Mouse (Mus musculus) myocyte (in vitro differentiated cells): Measurements from ENCODE around the gene Spatc1l. TPM values are rescaled to one million over a fixed set of nuclear protein-coding genes. Genes with fewer than 3 reads are reported as not detected.

Source experiments
- H3K27me3 ChIP-seq: one replicate; pipeline ENCODE4 v1.6.1; 2011; ENCODE audit not compliant: control insufficient read depth, insufficient read depth, insufficient read length
- H3K36me3 ChIP-seq: one replicate; pipeline ENCODE4 v1.6.1; 2011; ENCODE audit not compliant: control insufficient read depth, insufficient read depth
- H3K4me2 ChIP-seq: one replicate; pipeline ENCODE4 v1.6.1; 2011; ENCODE audit warnings: low read depth, control low read depth
- H3K4me3 ChIP-seq: one replicate; pipeline ENCODE4 v1.5.1; 2011; ENCODE audit warnings: mild to moderate bottlenecking, control low read depth, moderate library complexity
- H3K79me2 ChIP-seq: one replicate; pipeline ENCODE4 v1.6.1; 2011; ENCODE audit not compliant: control insufficient read depth, insufficient read depth
- H3ac ChIP-seq: one replicate; pipeline ENCODE4 v1.6.1; 2011; ENCODE audit not compliant: control insufficient read depth, insufficient read length
- CEBPB ChIP-seq: IDR thresholded peaks from 2 replicates; pipeline ENCODE4 v1.6.1; 2011; ENCODE audit warnings: mild to moderate bottlenecking, moderate library complexity; ENCODE audit not compliant: poor library complexity, insufficient read depth, severe bottlenecking
- E2F4 ChIP-seq: IDR thresholded peaks from one replicate; pipeline ENCODE4 v1.6.1; 2011; ENCODE audit warnings: mild to moderate bottlenecking, control low read depth, moderate library complexity; ENCODE audit not compliant: insufficient read depth
- MAX ChIP-seq: IDR thresholded peaks from one replicate; pipeline ENCODE4 v1.6.1; 2011; ENCODE audit warnings: low read depth, mild to moderate bottlenecking, control low read depth
- MYOD1 ChIP-seq, 3 experiments: IDR thresholded peaks; one replicate each; pipeline ENCODE4 v1.6.1; 2011; ENCODE audit warnings: control low read depth in 2 of 3, low read depth in 2 of 3, mild to moderate bottlenecking in 2 of 3, moderate library complexity in 1 of 3; ENCODE audit not compliant: insufficient read length in 2 of 3, control insufficient read depth in 1 of 3
- MYOG ChIP-seq, 3 experiments: IDR thresholded peaks; one replicate each; pipeline ENCODE4 v1.6.1; 2011; ENCODE audit warnings: control low read depth in 2 of 3, low read depth in 2 of 3, mild to moderate bottlenecking in 2 of 3; ENCODE audit not compliant: insufficient read length in 2 of 3, control insufficient read depth in 1 of 3, insufficient read depth in 1 of 3
- POLR2A ChIP-seq: IDR thresholded peaks from one replicate; pipeline ENCODE4 v1.6.1; 2011; ENCODE audit warnings: low read depth, mild to moderate bottlenecking, control low read depth, moderate library complexity; ENCODE audit not compliant: insufficient read length
- POLR2AphosphoS2 ChIP-seq: IDR thresholded peaks from one replicate; pipeline ENCODE4 v1.6.1; 2011; ENCODE audit warnings: low read depth, control low read depth; ENCODE audit not compliant: insufficient read length
- REST ChIP-seq: IDR thresholded peaks from one replicate; pipeline ENCODE4 v1.6.1; 2011; ENCODE audit warnings: mild to moderate bottlenecking, control low read depth, moderate library complexity; ENCODE audit not compliant: insufficient read depth, insufficient read length
- SRF ChIP-seq: IDR thresholded peaks from one replicate; pipeline ENCODE4 v1.6.1; 2011; ENCODE audit warnings: low read depth; ENCODE audit not compliant: control insufficient read depth, insufficient read length
- TCF12 ChIP-seq: IDR thresholded peaks from one replicate; pipeline ENCODE4 v1.6.1; 2011; ENCODE audit warnings: mild to moderate bottlenecking, control low read depth; ENCODE audit not compliant: poor library complexity, insufficient read depth, severe bottlenecking
- TCF3 ChIP-seq: IDR thresholded peaks from one replicate; pipeline ENCODE4 v1.6.1; 2011; ENCODE audit warnings: low read depth, control low read depth; ENCODE audit not compliant: insufficient read length
- USF1 ChIP-seq: IDR thresholded peaks from one replicate; pipeline ENCODE4 v1.6.1; 2011; ENCODE audit warnings: low read depth, mild to moderate bottlenecking, control low read depth, moderate library complexity
- polyA plus RNA-seq: library from polyadenylated mRNA; unstranded; fragments of >200 nt; fragmentation: generic; extraction: Trizol; gene quantifications from one replicate; pipeline ENCODE4 v1.2.1, GENCODE M21; 2012; ENCODE audit warnings: missing spikeins

Spatc1l gene
- polyA plus RNA-seq, 1 experiment, result not detected

- no peaks in the 10 kb centered on the region for H3K79me2 ChIP-seq
- H3ac ChIP-seq, result no peak overlapping the region
- TF ChIP-seq USF1 (no peak), SRF (no peak), POLR2A (no peak), CEBPB (no peak), TCF3 (no peak)
- no peaks in the 10 kb centered on the region for H3K27me3 ChIP-seq
- no peak overlapping the region for H3K4me2 ChIP-seq
- no peak overlapping the region for H3K4me3 ChIP-seq
- peaks cover 74% of the 10 kb centered on the region for H3K36me3 ChIP-seq
These were observed 11.6 kb upstream of the Spatc1l start for GRCm38 (mm10) chr10:76550458-76550857.

- H3K79me2 ChIP-seq, result no peaks in the 10 kb centered on the region
- no peak overlapping the region for H3K4me2 ChIP-seq
- H3K27me3 ChIP-seq, result no peaks in the 10 kb centered on the region
- no peak overlapping the region for H3ac ChIP-seq
- TF ChIP-seq E2F4 (no peak), MYOG (IDR thresholded peaks at IDR 0.05; ENCODE audit: control insufficient read depth in 1 of 3, insufficient read depth in 1 of 3, insufficient read length in 2 of 3, low read depth in 2 of 3) (no peak), REST (no peak), MYOD1 (IDR thresholded peaks at IDR 0.05; ENCODE audit: control insufficient read depth in 1 of 3, insufficient read length in 2 of 3, low read depth in 2 of 3) (no peak), USF1 (no peak), TCF12 (no peak), TCF3 (no peak), POLR2A (no peak), MAX (no peak)
- H3K36me3 ChIP-seq, result peaks cover 75% of the 10 kb centered on the region
- H3K4me3 ChIP-seq, result no peak overlapping the region
These were observed 10.5 kb upstream of the Spatc1l start for GRCm38 (mm10) chr10:76551556-76551955.

GRCm38 (mm10) chr10:76554061-76554460, 8.0 kb upstream of the Spatc1l start:
- Histone ChIP-seq H3K4me3 (no peak overlapping the region), H3K4me2 (no peak overlapping the region), H3K79me2 (no peaks in the 10 kb centered on the region), H3ac (no peak overlapping the region), H3K27me3 (no peaks in the 10 kb centered on the region), H3K36me3 (peaks cover 51% of the 10 kb centered on the region)
- TF ChIP-seq USF1, result no peak
- TF ChIP-seq TCF3, result no peak
- no peak for TF ChIP-seq POLR2A
- TF ChIP-seq MYOG (IDR thresholded peaks at IDR 0.05; ENCODE audit: control insufficient read depth in 1 of 3, insufficient read depth in 1 of 3, insufficient read length in 2 of 3, low read depth in 2 of 3), result no peak
- no peak for TF ChIP-seq REST

GRCm38 (mm10) chr10:76569996-76570685, 8.1 kb downstream of the Spatc1l start:
- TF ChIP-seq CEBPB (no peak), TCF3 (no peak), MAX (no peak), E2F4 (no peak), POLR2A (no peak), TCF12 (no peak), SRF (no peak), MYOD1 (IDR thresholded peaks at IDR 0.05; ENCODE audit: control insufficient read depth in 1 of 3, insufficient read length in 2 of 3, low read depth in 2 of 3) (no peak), USF1 (no peak)

GRCm38 (mm10) chr10:76571070-76571469, 9.0 kb downstream of the Spatc1l start:
- TF ChIP-seq CEBPB, result no peak
- TF ChIP-seq TCF12, result no peak
- TF ChIP-seq POLR2A, result no peak
- TF ChIP-seq POLR2AphosphoS2, result no peak
- TF ChIP-seq TCF3, result no peak
- no peak for TF ChIP-seq E2F4
- no peak for TF ChIP-seq MAX
- no peak for TF ChIP-seq MYOG (IDR thresholded peaks at IDR 0.05; ENCODE audit: control insufficient read depth in 1 of 3, insufficient read depth in 1 of 3, insufficient read length in 2 of 3, low read depth in 2 of 3)
- TF ChIP-seq MYOD1 (IDR thresholded peaks at IDR 0.05; ENCODE audit: control insufficient read depth in 1 of 3, insufficient read length in 2 of 3, low read depth in 2 of 3), result no peak
- TF ChIP-seq REST, result no peak
- TF ChIP-seq USF1, result no peak
- no peak for TF ChIP-seq SRF
- no peak overlapping the region for H3K4me2 ChIP-seq
- H3K79me2 ChIP-seq, result no peaks in the 10 kb centered on the region
- no peak overlapping the region for H3K4me3 ChIP-seq
- H3ac ChIP-seq, result no peak overlapping the region
- H3K36me3 ChIP-seq, result no peaks in the 10 kb centered on the region
- peaks cover 37% of the 10 kb centered on the region for H3K27me3 ChIP-seq

More at GRCm38 (mm10) chr10:76569996-76570685, 8.1 kb downstream of the Spatc1l start:
- no peaks in the 10 kb centered on the region for H3K79me2 ChIP-seq
- no peaks in the 10 kb centered on the region for H3K36me3 ChIP-seq
- no peak overlapping the region for H3K4me2 ChIP-seq
- H3ac ChIP-seq, result no peak overlapping the region
- no peak overlapping the region for H3K4me3 ChIP-seq
- H3K27me3 ChIP-seq, result peaks cover 35% of the 10 kb centered on the region
